Mouse (Mus musculus) E14TG2a.4 (cell line): ENCODE data around the gene Tmem190.

ENCODE experiments used
- H3K27me3 ChIP-seq: 2 replicates; pipeline ENCODE4 v1.6.1; 2014; ENCODE audit warnings: low read length, control low read depth; ENCODE audit not compliant: insufficient read depth
- H3K36me3 ChIP-seq: 2 replicates; pipeline ENCODE4 v1.6.1; 2014; ENCODE audit warnings: low read length, control low read depth; ENCODE audit not compliant: insufficient read depth
- H3K4me1 ChIP-seq: replicated peaks from 2 replicates; pipeline ENCODE4 v1.6.1; 2014; ENCODE audit warnings: low read depth, low read length, control low read depth
- H3K4me3 ChIP-seq: replicated peaks from 2 replicates; pipeline ENCODE4 v1.5.1; 2014; ENCODE audit warnings: mild to moderate bottlenecking, low read length
- H3K9me3 ChIP-seq: 2 replicates; pipeline ENCODE4 v1.6.1; 2014; ENCODE audit warnings: low read length, control low read depth
- CTCF ChIP-seq: conservative IDR thresholded peaks from 2 replicates; pipeline ENCODE4 v1.5.1; 2014; ENCODE audit warnings: low read length
- NANOG ChIP-seq: IDR thresholded peaks from 2 replicates; pipeline ENCODE4 v1.6.1; 2014; ENCODE audit warnings: borderline replicate concordance, low read length, mixed read lengths
- POU5F1 ChIP-seq: IDR thresholded peaks from 2 replicates; pipeline ENCODE4 v1.6.1; 2014; ENCODE audit warnings: low read length, borderline replicate concordance

Gene Tmem190

DNA sequence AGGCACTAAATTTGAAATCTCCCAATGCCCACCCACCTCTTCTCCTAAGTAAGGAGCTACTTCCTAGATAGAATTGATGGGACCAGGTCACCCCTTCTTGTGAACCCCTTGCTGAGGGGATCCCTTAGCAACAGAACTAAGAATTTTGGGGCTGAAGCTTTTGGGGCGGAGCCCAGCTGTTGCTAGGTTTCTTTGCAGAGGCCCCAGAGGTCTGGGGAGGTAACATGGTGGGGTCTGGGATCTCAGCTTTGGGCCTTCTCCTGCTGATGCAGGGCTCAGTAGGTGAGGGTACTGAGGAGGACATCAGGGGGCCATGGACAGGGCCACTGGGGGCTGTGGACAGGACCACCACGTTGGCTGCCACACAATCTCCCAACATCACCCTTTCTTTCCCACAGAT is at the start of gene Tmem190, which contains the start of gene Il11:
Gene Tmem190 (plus strand): TSS at position 179 of the 400 bp plus-strand sequence.
Gene Il11 (minus strand): TSS at position 101 of the 400 bp plus-strand sequence.
- peaks cover 37% of the 10 kb centered on the region for H3K36me3 ChIP-seq
- H3K4me1 ChIP-seq: peaks cover 41% of the 10 kb centered on the region
- peaks cover 75% of the 10 kb centered on the region for H3K27me3 ChIP-seq
- no peak within 1 kb of the TSS for H3K4me3 ChIP-seq
- TF ChIP-seq POU5F1 (no peak), NANOG (no peak), CTCF (no peak)
- no peaks in the 10 kb centered on the region for H3K9me3 ChIP-seq

DNA sequence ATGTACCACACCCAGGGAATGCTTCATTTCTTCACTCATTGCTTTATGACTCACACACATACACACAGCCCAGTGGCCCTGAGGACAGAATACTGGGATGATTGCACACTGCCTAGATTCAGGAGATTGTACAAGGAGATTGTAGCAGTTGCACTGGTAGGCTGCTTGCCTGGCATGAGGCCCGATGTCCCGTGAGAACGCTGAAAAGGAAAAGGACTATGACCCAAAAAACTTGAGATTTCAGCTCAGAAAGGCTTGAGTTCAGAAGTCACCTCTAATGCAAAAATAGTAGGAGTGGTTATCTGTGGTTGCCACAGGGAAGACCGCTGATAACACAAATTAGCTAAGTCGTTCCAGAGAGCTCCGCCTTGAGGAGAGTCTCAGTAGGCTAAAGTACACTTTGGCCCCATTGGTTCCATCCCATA is 49.8 kb upstream of the Tmem190 start:
- TF ChIP-seq CTCF: no peak
- TF ChIP-seq NANOG: no peak
- TF ChIP-seq POU5F1: no peak
- H3K36me3 ChIP-seq: no peaks in the 10 kb centered on the region
- no peaks in the 10 kb centered on the region for H3K27me3 ChIP-seq
- peaks cover 9% of the 10 kb centered on the region for H3K4me1 ChIP-seq
- no peak overlapping the region for H3K4me3 ChIP-seq
- H3K9me3 ChIP-seq: no peaks in the 10 kb centered on the region

DNA sequence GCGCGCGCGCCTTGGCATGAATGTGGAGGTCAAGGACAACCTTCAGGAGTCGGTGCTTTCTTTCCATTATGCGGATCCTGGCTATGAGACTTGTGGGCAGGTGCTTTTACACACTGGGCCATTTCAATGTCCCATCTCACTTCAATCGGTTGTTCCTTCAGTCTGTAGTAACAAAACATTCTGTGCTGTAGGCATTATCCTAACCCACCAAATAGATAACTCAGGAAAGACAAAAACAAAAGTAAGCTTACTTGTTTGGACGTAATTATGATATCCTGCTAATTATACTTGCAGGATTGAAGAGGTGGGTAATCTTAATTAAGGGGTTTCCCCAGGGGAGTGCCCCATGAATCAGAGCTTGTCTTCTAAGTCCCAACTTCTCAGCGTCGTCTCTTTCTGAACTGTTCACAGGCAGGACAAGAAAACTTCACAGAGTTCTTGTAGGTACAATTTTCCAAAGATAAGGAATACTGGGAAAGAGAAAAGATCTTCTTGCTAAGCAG is 43.6 kb upstream of the Tmem190 start:
- Histone ChIP-seq H3K27me3 (no peaks in the 10 kb centered on the region), H3K9me3 (no peaks in the 10 kb centered on the region), H3K4me1 (peaks cover 45% of the 10 kb centered on the region), H3K4me3 (peak overlapping the region; percentile 74), H3K36me3 (peaks cover 29% of the 10 kb centered on the region)
- TF ChIP-seq NANOG: no peak
- no peak for TF ChIP-seq POU5F1
- TF ChIP-seq CTCF: no peak

DNA sequence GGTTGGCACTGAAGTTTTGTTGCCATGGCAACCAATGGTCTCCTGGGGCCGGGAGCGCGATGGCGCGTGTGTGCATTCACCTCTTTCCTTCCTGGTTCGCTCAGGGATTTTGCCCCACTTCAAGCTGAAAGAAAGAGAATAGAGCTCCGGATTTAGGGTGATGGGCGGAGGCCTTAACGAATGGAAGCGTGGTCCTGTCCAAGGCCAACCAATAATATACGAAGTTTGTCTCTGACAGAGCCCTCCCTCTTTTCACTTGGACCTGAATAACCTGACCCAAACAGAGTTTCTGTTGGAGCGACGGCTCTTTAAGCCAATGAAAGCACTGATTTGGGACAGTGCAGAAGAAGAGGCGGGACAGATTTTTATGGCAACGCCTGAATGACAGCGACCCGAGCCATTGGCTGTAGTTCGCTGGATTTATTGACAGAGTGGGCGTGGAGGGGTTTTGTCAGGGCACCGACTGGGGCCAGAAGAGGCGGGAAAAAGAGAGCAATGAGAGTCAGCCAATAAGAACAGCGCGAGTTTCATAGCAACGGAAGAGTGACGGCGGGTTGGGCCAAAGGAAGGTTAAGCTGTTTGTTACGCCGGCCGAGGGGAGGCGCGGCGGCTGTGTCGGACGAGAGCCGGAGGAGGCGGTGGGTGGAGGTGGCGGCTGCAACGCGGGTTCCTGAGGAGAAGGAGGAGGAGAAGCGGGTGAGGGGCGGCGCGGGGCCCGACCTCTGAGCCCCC is 43.0 kb upstream of the Tmem190 start, which contains the start of gene Kmt5c:
Gene Kmt5c (plus strand): TSS at position 572 of the 732 bp plus-strand sequence.
- peak; percentile 64; the same call in 1 of the 2 replicates for TF ChIP-seq NANOG
- no peak for TF ChIP-seq POU5F1
- no peak for TF ChIP-seq CTCF
- Histone ChIP-seq H3K9me3 (no peaks in the 10 kb centered on the region), H3K4me3 (peak within 1 kb of the TSS; percentile 96), H3K4me1 (peaks cover 50% of the 10 kb centered on the region), H3K36me3 (peaks cover 35% of the 10 kb centered on the region), H3K27me3 (no peaks in the 10 kb centered on the region)

DNA sequence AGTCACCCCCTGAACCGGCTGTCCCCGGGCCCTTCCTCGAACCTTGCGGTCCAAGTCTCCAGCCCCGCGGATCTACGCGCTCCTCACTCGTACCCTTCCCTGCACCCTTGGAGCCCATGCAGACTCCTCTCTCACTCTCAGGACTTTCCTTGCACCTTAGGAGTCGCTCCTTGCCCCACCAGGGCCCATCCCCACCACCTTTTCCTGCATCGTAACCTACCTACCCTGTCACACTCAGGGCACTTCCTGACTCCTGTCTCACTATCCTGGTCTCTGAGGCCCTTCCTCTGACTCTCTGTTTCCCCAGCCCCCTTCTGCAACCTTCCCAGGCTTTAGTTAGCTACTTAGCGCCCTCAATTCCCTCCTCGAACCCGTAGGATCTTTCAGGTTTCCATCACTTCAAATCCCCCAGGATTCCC is 42.4 kb upstream of the Tmem190 start:
- no peaks in the 10 kb centered on the region for H3K9me3 ChIP-seq
- TF ChIP-seq POU5F1: no peak
- no peak for TF ChIP-seq NANOG
- TF ChIP-seq CTCF: no peak
- no peaks in the 10 kb centered on the region for H3K27me3 ChIP-seq
- peaks cover 56% of the 10 kb centered on the region for H3K4me1 ChIP-seq
- H3K36me3 ChIP-seq: peaks cover 41% of the 10 kb centered on the region
- peak overlapping the region; percentile 96 for H3K4me3 ChIP-seq

DNA sequence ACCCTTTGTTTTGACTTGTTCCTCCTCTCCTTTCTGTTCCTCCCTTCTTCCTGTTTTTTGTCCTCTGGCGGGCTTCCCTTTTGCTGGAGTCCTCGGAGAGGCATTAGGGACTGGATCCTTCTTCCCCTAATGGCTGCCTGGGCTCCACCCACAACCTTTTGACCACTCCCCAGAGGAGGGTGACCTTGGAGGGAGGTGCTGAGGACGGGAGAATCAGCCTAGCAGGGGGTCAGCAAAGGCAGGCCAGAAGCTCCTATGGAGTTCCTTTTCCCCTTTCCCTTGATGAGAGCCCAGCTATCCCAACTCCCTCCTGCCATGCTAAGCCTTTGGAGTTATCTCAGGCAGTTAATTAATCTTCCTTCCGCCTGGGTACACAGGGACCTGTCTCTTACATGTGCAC is 41.6 kb upstream of the Tmem190 start:
- Histone ChIP-seq H3K27me3 (no peaks in the 10 kb centered on the region), H3K4me3 (peak overlapping the region; percentile 96), H3K36me3 (peaks cover 49% of the 10 kb centered on the region), H3K4me1 (peaks cover 65% of the 10 kb centered on the region), H3K9me3 (no peaks in the 10 kb centered on the region)
- TF ChIP-seq CTCF: no peak
- no peak for TF ChIP-seq POU5F1
- no peak for TF ChIP-seq NANOG

DNA sequence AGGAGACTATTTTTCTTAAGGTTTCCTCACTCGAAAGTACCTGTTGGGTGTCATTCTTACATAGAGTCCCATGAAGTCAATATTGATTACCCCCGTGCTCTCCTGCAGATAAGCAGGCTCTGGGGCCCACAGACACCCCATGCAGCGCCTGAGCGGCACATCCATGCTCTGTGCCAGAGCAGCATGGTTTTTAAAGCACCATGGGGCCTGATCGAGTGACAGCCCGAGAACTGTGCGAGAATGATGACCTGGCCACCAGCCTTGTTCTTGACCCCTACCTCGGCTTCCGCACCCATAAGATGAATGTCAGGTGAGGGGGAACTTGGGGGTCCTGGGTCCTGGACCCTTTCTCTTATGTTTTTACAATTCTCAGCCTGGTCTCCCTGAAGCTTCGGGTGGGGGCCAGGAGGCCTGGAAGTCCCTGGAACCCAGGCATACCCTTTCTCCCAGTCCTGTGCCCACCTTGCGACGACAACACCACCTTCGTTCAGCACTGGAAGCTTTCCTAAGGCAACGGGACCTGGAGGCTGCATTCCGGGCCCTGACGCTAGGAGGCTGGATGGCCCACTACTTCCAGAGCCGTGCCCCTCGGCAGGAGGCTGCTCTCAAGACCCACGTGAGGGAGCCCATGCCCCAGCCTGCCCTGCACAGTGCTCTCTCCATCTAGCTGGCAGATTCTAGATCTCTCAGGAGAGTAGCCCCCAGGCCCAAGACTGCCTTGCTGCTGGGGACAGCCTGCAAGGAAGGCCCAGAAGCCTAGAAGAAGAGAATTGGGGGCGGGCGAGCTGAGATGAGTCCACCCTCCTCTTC is 40.9 kb upstream of the Tmem190 start:
- no peaks in the 10 kb centered on the region for H3K27me3 ChIP-seq
- peaks cover 57% of the 10 kb centered on the region for H3K36me3 ChIP-seq
- TF ChIP-seq POU5F1: no peak
- no peak for TF ChIP-seq CTCF
- TF ChIP-seq NANOG: no peak
- H3K4me3 ChIP-seq: peak overlapping the region; percentile 96
- no peaks in the 10 kb centered on the region for H3K9me3 ChIP-seq
- peaks cover 66% of the 10 kb centered on the region for H3K4me1 ChIP-seq

DNA sequence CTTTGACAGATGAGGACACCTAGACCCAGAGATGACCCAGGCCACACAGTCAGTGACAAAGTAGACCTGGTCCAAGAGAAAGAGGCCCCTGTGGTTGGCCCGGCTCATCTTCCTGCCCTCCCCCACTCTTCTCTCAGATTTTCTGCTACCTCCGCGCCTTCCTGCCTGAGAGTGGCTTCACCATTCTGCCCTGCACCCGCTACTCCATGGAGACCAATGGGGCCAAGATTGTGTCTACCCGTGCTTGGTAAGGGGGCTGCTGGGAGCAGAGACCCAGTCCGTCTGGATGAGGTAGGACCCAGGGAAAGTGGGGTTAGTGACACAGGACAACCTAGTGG is 40.3 kb upstream of the Tmem190 start:
- peaks cover 62% of the 10 kb centered on the region for H3K36me3 ChIP-seq
- H3K4me1 ChIP-seq: peaks cover 69% of the 10 kb centered on the region
- peak overlapping the region; percentile 96 for H3K4me3 ChIP-seq
- no peaks in the 10 kb centered on the region for H3K27me3 ChIP-seq
- TF ChIP-seq NANOG: no peak
- no peak for TF ChIP-seq POU5F1
- TF ChIP-seq CTCF: no peak
- no peaks in the 10 kb centered on the region for H3K9me3 ChIP-seq
